Mouse (Mus musculus) neural tube, embryonic 14.5 days (tissue): ENCODE results near the gene Syna. TPM values are rescaled to one million over a fixed set of nuclear protein-coding genes. Genes with fewer than 3 reads are reported as not detected.

Experiments used
- ATAC-seq: fragments of 200-750 bp; cut with Nextera tagmentation; 2 replicates; pipeline ENCODE4 v1.8.0; 2017; ENCODE audit warnings: low read depth, mild to moderate bottlenecking, moderate TSS enrichment, moderate library complexity
- H3K27ac ChIP-seq: fragments of 300-500 bp; sonication (generic); 2 replicates; pipeline ENCODE4 v1.5.1; 2014; ENCODE audit warnings: low read depth, mild to moderate bottlenecking, control low read depth, low read length, moderate library complexity, mixed read lengths
- H3K27me3 ChIP-seq: fragments of 300-500 bp; sonication (generic); 2 replicates; pipeline ENCODE4 v1.6.1; 2014; ENCODE audit warnings: low read length; ENCODE audit not compliant: control insufficient read depth, insufficient read depth
- H3K36me3 ChIP-seq: fragments of 300-500 bp; sonication (generic); 2 replicates; pipeline ENCODE4 v1.6.1; 2014; ENCODE audit warnings: low read length, mixed read lengths; ENCODE audit not compliant: control insufficient read depth, insufficient read depth
- H3K4me1 ChIP-seq: fragments of 300-500 bp; sonication (generic); 2 replicates; pipeline ENCODE4 v1.6.1; 2014; ENCODE audit warnings: low read length; ENCODE audit not compliant: control insufficient read depth, insufficient read depth
- H3K4me2 ChIP-seq: fragments of 300-500 bp; sonication (generic); 2 replicates; pipeline ENCODE4 v1.6.1; 2014; ENCODE audit warnings: mild to moderate bottlenecking, low read depth, low read length, control low read depth
- H3K4me3 ChIP-seq: fragments of 300-500 bp; sonication (generic); 2 replicates; pipeline ENCODE4 v1.5.1; 2014; ENCODE audit warnings: low read depth, low read length, control low read depth, mixed read lengths
- H3K9ac ChIP-seq: fragments of 300-500 bp; sonication (generic); replicated peaks from 2 replicates; pipeline ENCODE4 v1.6.1; 2014; ENCODE audit warnings: low read depth, mild to moderate bottlenecking, control low read depth, low read length, mixed read lengths
- H3K9me3 ChIP-seq: fragments of 300-500 bp; sonication (generic); 2 replicates; pipeline ENCODE4 v1.6.1; 2016; ENCODE audit warnings: low read length; ENCODE audit not compliant: control insufficient read depth
- WGBS: fragments of 180-500 bp; shearing (Covaris S2); extraction: QIAGEN DNeasy Blood & Tissue Kit; methylation state at CpG from one replicate; pipeline ENCODE4 v1.1.7; 2014; 5-methylcytosine and 5-hydroxymethylcytosine counted together
- polyA plus RNA-seq: library from polyadenylated mRNA; unstranded; fragments of >200 nt; fragmentation: Nextera tagmentation; extraction: Ambion mirVana; gene quantifications from 2 replicates; pipeline ENCODE4 v1.2.1, GENCODE M21; 2014

Gene Syna
- polyA plus RNA-seq, 1 experiment from 2014 or later = not detected

GRCm38 (mm10) chr5:134572508-134573214 is 12.7 kb upstream of the Syna start:
- Histone ChIP-seq H3K27me3 (no peaks in the 10 kb centered on the region), H3K4me3 (peak overlapping the region; percentile 39), H3K27ac (peak overlapping the region; percentile 4; the same call in 1 of the 2 replicates), H3K36me3 (no peaks in the 10 kb centered on the region), H3K9ac (peak overlapping the region; percentile 21; the same call in 1 of the 2 replicates), H3K9me3 (no peaks in the 10 kb centered on the region), H3K4me2 (peak overlapping the region; percentile 47), H3K4me1 (peaks cover 4% of the 10 kb centered on the region; the same call in 1 of the 2 replicates)
- 0 out of 2 replicates have a peak, but pooled peaks have one; percentile 21 for ATAC-seq
- 28% methylated on average over 10 of the region's 10 CpGs for WGBS

- Histone ChIP-seq H3K27ac (peak overlapping the region; percentile 4; the same call in 1 of the 2 replicates), H3K9ac (peak overlapping the region; percentile 21; the same call in 1 of the 2 replicates), H3K9me3 (no peaks in the 10 kb centered on the region), H3K4me1 (peaks cover 4% of the 10 kb centered on the region; the same call in 1 of the 2 replicates), H3K4me3 (peak overlapping the region; percentile 39), H3K27me3 (no peaks in the 10 kb centered on the region), H3K36me3 (no peaks in the 10 kb centered on the region), H3K4me2 (peak overlapping the region; percentile 47)
- peak; percentile 80; the same call in 1 of the 2 replicates for ATAC-seq
- 4% methylated on average over 23 of the region's 23 CpGs for WGBS
Observed at GRCm38 (mm10) chr5:134571730-134572507, 11.9 kb upstream of the Syna start.

- WGBS = 71% methylated on average over 8 of the region's 8 CpGs
Observed at GRCm38 (mm10) chr5:134568964-134569491, 9.1 kb upstream of the Syna start.

GRCm38 (mm10) chr5:134568030-134568429 is 8.1 kb upstream of the Syna start:
- Histone ChIP-seq H3K9me3 (no peaks in the 10 kb centered on the region), H3K27ac (no peak overlapping the region), H3K4me2 (no peak overlapping the region), H3K4me1 (peaks cover 4% of the 10 kb centered on the region; the same call in 1 of the 2 replicates), H3K4me3 (no peak overlapping the region), H3K9ac (no peak overlapping the region), H3K36me3 (no peaks in the 10 kb centered on the region), H3K27me3 (no peaks in the 10 kb centered on the region)
- WGBS = 67% methylated on average over 3 of the region's 3 CpGs
- no peak for ATAC-seq

More at GRCm38 (mm10) chr5:134568964-134569491, 9.1 kb upstream of the Syna start:
- H3K9me3 ChIP-seq = no peaks in the 10 kb centered on the region
- H3K36me3 ChIP-seq = no peaks in the 10 kb centered on the region
- H3K9ac ChIP-seq = no peak overlapping the region
- H3K4me2 ChIP-seq = no peak overlapping the region
- H3K4me3 ChIP-seq = no peak overlapping the region
- no peaks in the 10 kb centered on the region for H3K27me3 ChIP-seq
- no peak for ATAC-seq
- H3K27ac ChIP-seq = no peak overlapping the region
- peaks cover 4% of the 10 kb centered on the region; the same call in 1 of the 2 replicates for H3K4me1 ChIP-seq

GRCm38 (mm10) chr5:134567445-134567844 is 7.5 kb upstream of the Syna start:
- no peak overlapping the region for H3K27ac ChIP-seq
- no peak overlapping the region for H3K4me2 ChIP-seq
- no peaks in the 10 kb centered on the region for H3K36me3 ChIP-seq
- H3K9ac ChIP-seq = no peak overlapping the region
- no peak overlapping the region for H3K4me3 ChIP-seq
- no peaks in the 10 kb centered on the region for H3K27me3 ChIP-seq
- peaks cover 2% of the 10 kb centered on the region; the same call in 1 of the 2 replicates for H3K4me1 ChIP-seq
- no peaks in the 10 kb centered on the region for H3K9me3 ChIP-seq
- WGBS = 90% methylated on average over 4 of the region's 4 CpGs
- ATAC-seq = no peak

- H3K4me1 ChIP-seq = no peaks in the 10 kb centered on the region
- no peak overlapping the region for H3K4me3 ChIP-seq
- no peak for ATAC-seq
- H3K4me2 ChIP-seq = no peak overlapping the region
- H3K36me3 ChIP-seq = no peaks in the 10 kb centered on the region
- H3K27ac ChIP-seq = no peak overlapping the region
- no peaks in the 10 kb centered on the region for H3K27me3 ChIP-seq
- H3K9ac ChIP-seq = no peak overlapping the region
- 91% methylated on average over 6 of the region's 6 CpGs for WGBS
- no peaks in the 10 kb centered on the region for H3K9me3 ChIP-seq
Observed at GRCm38 (mm10) chr5:134565696-134566095, 5.7 kb upstream of the Syna start.

GRCm38 (mm10) chr5:134564272-134564671 is 4.3 kb upstream of the Syna start:
- H3K9me3 ChIP-seq = no peaks in the 10 kb centered on the region
- no peaks in the 10 kb centered on the region for H3K27me3 ChIP-seq
- ATAC-seq = no peak
- WGBS = 96% methylated on average over 2 of the region's 2 CpGs
- no peak overlapping the region for H3K27ac ChIP-seq
- H3K4me2 ChIP-seq = no peak overlapping the region
- H3K9ac ChIP-seq = no peak overlapping the region
- no peaks in the 10 kb centered on the region for H3K36me3 ChIP-seq
- H3K4me1 ChIP-seq = no peaks in the 10 kb centered on the region
- H3K4me3 ChIP-seq = no peak overlapping the region

GRCm38 (mm10) chr5:134560450-134561171 is 640 bp upstream of the Syna start:
- Histone ChIP-seq H3K27me3 (no peaks in the 10 kb centered on the region), H3K4me2 (no peak overlapping the region), H3K4me1 (peaks cover 1% of the 10 kb centered on the region; the same call in 1 of the 2 replicates), H3K9me3 (no peaks in the 10 kb centered on the region), H3K27ac (no peak overlapping the region), H3K4me3 (no peak overlapping the region), H3K36me3 (no peaks in the 10 kb centered on the region), H3K9ac (no peak overlapping the region)
- no peak for ATAC-seq
- 83% methylated on average over 16 of the region's 16 CpGs for WGBS
